Mouse (Mus musculus): ENCODE measurements at regions not wholly inside any gene's neighbourhood (a gene's known extent, or its start where the extent isn't known, plus 50 kb on each side); places are given as distances from the start of the nearest gene placed in this dataset.
A peak's percentile ranks its signal among the peaks of the same experiment; 100 is the strongest.

GRCm38 (mm10) chr9:50257162-50257561, 87.6 kb downstream of the Rpl10-ps3 start:
- Histone ChIP-seq H3K4me1 (replicated peaks) (0 out of 2 replicates have a peak, but pooled peaks cover 3% of the 10 kb centered on the region), H3K27me3 (no peaks in the 10 kb centered on the region), H3K36me3 (no peaks in the 10 kb centered on the region), H3K27ac (no peak overlapping the region), H3K4me3 (no peak overlapping the region), H3K9me3 (no peaks in the 10 kb centered on the region), H3K9ac (no peak overlapping the region), H3K4me2 (no peak overlapping the region)
- no peak for ATAC-seq (ENCODE audit: low FRiP score)
- WGBS: 84% methylated on average over 3 of the region's 3 CpGs

GRCm38 (mm10) chr9:50244982-50245671, 99.6 kb downstream of the Rpl10-ps3 start:
- Histone ChIP-seq H3K9ac (no peak overlapping the region), H3K36me3 (no peaks in the 10 kb centered on the region), H3K4me1 (replicated peaks) (peaks cover 41% of the 10 kb centered on the region), H3K4me2 (no peak overlapping the region), H3K9me3 (no peaks in the 10 kb centered on the region), H3K27ac (peak overlapping the region; percentile 86), H3K4me3 (no peak overlapping the region), H3K27me3 (no peaks in the 10 kb centered on the region)
- peak; percentile 94 for ATAC-seq (ENCODE audit: low FRiP score)
- 17% methylated on average over 5 of the region's 5 CpGs for WGBS

- Histone ChIP-seq H3K27me3 (no peaks in the 10 kb centered on the region), H3K4me1 (replicated peaks) (peaks cover 48% of the 10 kb centered on the region), H3K36me3 (no peaks in the 10 kb centered on the region), H3K4me2 (no peak overlapping the region), H3K9ac (no peak overlapping the region), H3K9me3 (no peaks in the 10 kb centered on the region), H3K27ac (peak overlapping the region; percentile 18; the same call in 1 of the 2 replicates), H3K4me3 (no peak overlapping the region)
- ATAC-seq (ENCODE audit: low FRiP score): no peak
- WGBS: 43% methylated on average over 8 of the region's 8 CpGs
Measured at GRCm38 (mm10) chr9:50240923-50241322, 103.8 kb downstream of the Rpl10-ps3 start.

GRCm38 (mm10) chr9:50235908-50236307, 108.9 kb downstream of the Rpl10-ps3 start:
- Histone ChIP-seq H3K4me1 (replicated peaks) (peaks cover 37% of the 10 kb centered on the region), H3K27ac (peak overlapping the region; percentile 35; the same call in 1 of the 2 replicates), H3K27me3 (no peaks in the 10 kb centered on the region), H3K9me3 (no peaks in the 10 kb centered on the region), H3K36me3 (no peaks in the 10 kb centered on the region), H3K9ac (no peak overlapping the region), H3K4me2 (no peak overlapping the region), H3K4me3 (no peak overlapping the region)
- peak; percentile 81 for ATAC-seq (ENCODE audit: low FRiP score)
- WGBS: 0% methylated on average over 1 of the region's 1 CpGs

- Histone ChIP-seq H3K4me3 (no peak overlapping the region), H3K27ac (no peak overlapping the region; the same call in 1 of the 2 replicates), H3K4me2 (no peak overlapping the region), H3K9me3 (no peaks in the 10 kb centered on the region), H3K4me1 (replicated peaks) (peaks cover 41% of the 10 kb centered on the region), H3K9ac (no peak overlapping the region), H3K36me3 (no peaks in the 10 kb centered on the region), H3K27me3 (no peaks in the 10 kb centered on the region)
- 71% methylated on average over 6 of the region's 6 CpGs for WGBS
- ATAC-seq (ENCODE audit: low FRiP score): no peak
Measured at GRCm38 (mm10) chr9:50234655-50235054, 110.1 kb downstream of the Rpl10-ps3 start.

GRCm38 (mm10) chr9:50232958-50233510, 111.7 kb downstream of the Rpl10-ps3 start:
- Histone ChIP-seq H3K4me1 (replicated peaks) (peaks cover 38% of the 10 kb centered on the region), H3K4me2 (no peak overlapping the region), H3K27me3 (no peaks in the 10 kb centered on the region), H3K36me3 (no peaks in the 10 kb centered on the region), H3K4me3 (no peak overlapping the region), H3K9me3 (no peaks in the 10 kb centered on the region), H3K9ac (no peak overlapping the region), H3K27ac (no peak overlapping the region; the same call in 1 of the 2 replicates)
- no peak for ATAC-seq (ENCODE audit: low FRiP score)
- 91% methylated on average over 4 of the region's 4 CpGs for WGBS

GRCm38 (mm10) chr9:50210481-50210880, 134.3 kb downstream of the Rpl10-ps3 start:
- H3K27me3 ChIP-seq: no peaks in the 10 kb centered on the region
- no peak for ATAC-seq (ENCODE audit: low FRiP score)
- no peaks in the 10 kb centered on the region for H3K4me1 ChIP-seq (replicated peaks)
- H3K4me3 ChIP-seq: no peak overlapping the region
- H3K27ac ChIP-seq: no peak overlapping the region
- no peaks in the 10 kb centered on the region for H3K9me3 ChIP-seq
- no peak overlapping the region for H3K9ac ChIP-seq
- no peak overlapping the region for H3K4me2 ChIP-seq
- WGBS: 80% methylated on average over 5 of the region's 5 CpGs
- H3K36me3 ChIP-seq: no peaks in the 10 kb centered on the region

- Histone ChIP-seq H3K4me1 (replicated peaks) (no peaks in the 10 kb centered on the region), H3K9me3 (no peaks in the 10 kb centered on the region), H3K4me2 (no peak overlapping the region), H3K27me3 (no peaks in the 10 kb centered on the region), H3K36me3 (no peaks in the 10 kb centered on the region), H3K27ac (no peak overlapping the region), H3K9ac (no peak overlapping the region), H3K4me3 (no peak overlapping the region)
- 86% methylated on average over 7 of the region's 7 CpGs for WGBS
- no peak for ATAC-seq (ENCODE audit: low FRiP score)
Measured at GRCm38 (mm10) chr9:50199422-50200218, 145.1 kb downstream of the Rpl10-ps3 start.

GRCm38 (mm10) chr9:50192400-50193110, 152.2 kb downstream of the Rpl10-ps3 start:
- WGBS: 69% methylated on average over 5 of the region's 5 CpGs
- H3K27me3 ChIP-seq: no peaks in the 10 kb centered on the region
- H3K9me3 ChIP-seq: no peaks in the 10 kb centered on the region
- no peak overlapping the region for H3K4me2 ChIP-seq
- H3K27ac ChIP-seq: no peak overlapping the region
- H3K36me3 ChIP-seq: no peaks in the 10 kb centered on the region
- H3K9ac ChIP-seq: no peak overlapping the region
- no peak overlapping the region for H3K4me3 ChIP-seq
- peaks cover 14% of the 10 kb centered on the region for H3K4me1 ChIP-seq (replicated peaks)
- no peak for ATAC-seq (ENCODE audit: low FRiP score)

GRCm38 (mm10) chr9:50191136-50191535, 153.6 kb downstream of the Rpl10-ps3 start:
- H3K4me3 ChIP-seq: no peak overlapping the region
- WGBS: 7% methylated on average over 3 of the region's 3 CpGs
- no peaks in the 10 kb centered on the region for H3K36me3 ChIP-seq
- no peaks in the 10 kb centered on the region for H3K9me3 ChIP-seq
- no peaks in the 10 kb centered on the region for H3K27me3 ChIP-seq
- ATAC-seq (ENCODE audit: low FRiP score): no peak
- no peak overlapping the region for H3K9ac ChIP-seq
- H3K27ac ChIP-seq: no peak overlapping the region
- no peak overlapping the region for H3K4me2 ChIP-seq
- peaks cover 14% of the 10 kb centered on the region for H3K4me1 ChIP-seq (replicated peaks)

GRCm38 (mm10) chr9:50188576-50189070, 156.1 kb downstream of the Rpl10-ps3 start:
- Histone ChIP-seq H3K9ac (no peak overlapping the region), H3K4me1 (replicated peaks) (peaks cover 14% of the 10 kb centered on the region), H3K36me3 (no peaks in the 10 kb centered on the region), H3K9me3 (no peaks in the 10 kb centered on the region), H3K4me3 (no peak overlapping the region), H3K4me2 (no peak overlapping the region), H3K27ac (no peak overlapping the region), H3K27me3 (no peaks in the 10 kb centered on the region; the same call in 1 of the 2 replicates)
- ATAC-seq (ENCODE audit: low FRiP score): no peak
- 60% methylated on average over 6 of the region's 6 CpGs for WGBS

- Histone ChIP-seq H3K27ac (no peak overlapping the region), H3K4me1 (replicated peaks) (no peaks in the 10 kb centered on the region), H3K4me2 (no peak overlapping the region), H3K9ac (no peak overlapping the region), H3K9me3 (no peaks in the 10 kb centered on the region), H3K27me3 (no peaks in the 10 kb centered on the region; the same call in 1 of the 2 replicates), H3K36me3 (no peaks in the 10 kb centered on the region), H3K4me3 (no peak overlapping the region)
- no peak for ATAC-seq (ENCODE audit: low FRiP score)
- 67% methylated on average over 2 of the region's 2 CpGs for WGBS
Measured at GRCm38 (mm10) chr9:50181360-50181759, 163.4 kb downstream of the Rpl10-ps3 start.
